Mouse (Mus musculus) lung, adult 2 months (tissue): ENCODE results near the gene Morf4l1. TPM values are rescaled to one million over a fixed set of nuclear protein-coding genes. Genes with fewer than 3 reads are reported as not detected.
"Not testable (repeated sequence)": the region's sequence is repeated elsewhere in the genome, so short reads cannot be mapped to it uniquely, and the experiment has no call there.

Experiments
- DNase-seq: peaks from one replicate; pipeline ENCODE4 v3.0.0; 2022
- H3K4me1 ChIP-seq: fragments of 200-500 bp; 2 replicates; pipeline ENCODE4 v1.6.1; 2011; ENCODE audit warnings: low read length; ENCODE audit not compliant: control insufficient read depth, insufficient read depth
- H3K4me3 ChIP-seq: fragments of 200-500 bp; replicated peaks from 2 replicates; pipeline ENCODE3; 2011; ENCODE audit warnings: low read depth, mild to moderate bottlenecking, control low read depth, low read length; ENCODE audit errors: extremely low read depth
- CTCF ChIP-seq: fragments of 200-500 bp; IDR thresholded peaks from 2 replicates; pipeline ENCODE4 v1.5.1; 2011; ENCODE audit warnings: mild to moderate bottlenecking, low read length, control low read depth; ENCODE audit not compliant: insufficient read depth
- POLR2A ChIP-seq: fragments of 200-500 bp; IDR thresholded peaks from 2 replicates; pipeline ENCODE4 v1.6.1; 2011; ENCODE audit warnings: low read depth, mild to moderate bottlenecking, control low read depth, low read length, borderline replicate concordance; ENCODE audit errors: extremely low read depth
- WGBS: fragments of 180-500 bp; shearing (Covaris S2); methylation state at CpG from one replicate; pipeline ENCODE4 v1.1.7; 2018; 5-methylcytosine and 5-hydroxymethylcytosine counted together
- polyA plus RNA-seq: library from polyadenylated mRNA; depleted of rRNA; stranded (reverse); fragments of >200 nt; gene quantifications from 2 replicates; pipeline ENCODE4 v1.2.3, GENCODE M21; 2012

Gene Morf4l1
- polyA plus RNA-seq, 1 experiment: 127 TPM

GRCm38 (mm10) chr9:90089339-90090104 lies 25.1 kb downstream of the Morf4l1 start:
- 88% methylated on average over 6 of the region's 6 CpGs for WGBS
- Histone ChIP-seq H3K4me3 (no peak overlapping the region), H3K4me1 (no peaks in the 10 kb centered on the region)
- no peak for TF ChIP-seq CTCF
- no peak for TF ChIP-seq POLR2A
- no peak for DNase-seq

DNA sequence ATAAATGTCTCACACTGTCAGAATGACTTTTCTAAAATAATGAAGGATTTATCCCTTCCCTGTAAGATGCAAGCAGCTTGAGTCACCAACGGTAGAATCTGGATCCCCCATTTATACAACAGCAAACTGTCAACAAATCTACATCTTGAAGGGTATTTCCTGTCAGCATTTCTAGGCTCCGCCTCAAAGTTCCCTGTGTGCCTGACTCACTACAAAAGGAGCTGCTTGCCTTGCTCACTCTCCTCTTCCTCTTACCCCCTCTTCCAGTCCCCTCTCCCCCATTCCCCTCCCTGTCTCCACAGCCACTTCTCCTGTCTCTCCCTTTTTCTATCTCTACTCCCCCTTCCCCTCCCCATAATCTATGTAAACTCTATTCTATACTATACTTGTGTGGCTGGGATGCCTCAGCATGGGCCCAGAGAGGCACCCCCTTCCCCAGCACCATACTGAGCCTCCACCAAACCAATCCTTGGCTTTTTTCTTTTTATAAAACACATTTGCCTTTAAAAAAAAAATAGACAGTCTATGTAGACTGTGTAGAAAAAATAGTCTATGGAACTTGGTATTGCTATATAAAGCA lies 26.6 kb downstream of the Morf4l1 start:
- DNase-seq: no peak
- WGBS: 69% methylated on average over 2 of the region's 2 CpGs
- Histone ChIP-seq H3K4me3 (no peak overlapping the region), H3K4me1 (no peaks in the 10 kb centered on the region)
- TF ChIP-seq POLR2A (no peak), CTCF (no peak)

- no peaks in the 10 kb centered on the region for H3K4me1 ChIP-seq
- 58% methylated on average over 8 of the region's 8 CpGs for WGBS
- DNase-seq: no peak
- no peak overlapping the region for H3K4me3 ChIP-seq
- TF ChIP-seq CTCF (no peak), POLR2A (no peak)
Measured at GRCm38 (mm10) chr9:90084766-90085468, 29.7 kb downstream of the Morf4l1 start.

GRCm38 (mm10) chr9:90084152-90084551 lies 30.4 kb downstream of the Morf4l1 start:
- no peak for DNase-seq
- TF ChIP-seq POLR2A (no peak), CTCF (no peak)
- 85% methylated on average over 3 of the region's 3 CpGs for WGBS

DNA sequence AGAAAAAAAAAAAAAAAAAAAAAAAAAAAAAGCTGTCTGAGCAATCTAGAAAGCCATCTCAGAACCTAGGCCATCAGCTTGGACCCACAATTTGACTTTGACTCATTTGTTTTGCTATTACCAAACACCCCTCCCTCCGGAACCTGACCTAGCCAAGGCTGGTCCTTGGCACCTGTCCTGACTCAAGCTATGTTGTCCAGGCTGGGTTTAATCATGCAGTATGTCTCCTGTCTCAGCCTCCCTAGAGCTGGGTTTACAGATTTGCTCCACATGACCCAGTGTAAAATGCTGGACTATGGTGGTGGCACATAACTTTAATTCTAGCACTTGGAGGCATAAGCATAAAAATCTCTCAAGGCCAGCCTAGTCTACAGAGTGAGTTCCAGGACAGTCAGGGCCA lies 31.6 kb downstream of the Morf4l1 start:
- no peak for DNase-seq
- H3K4me3 ChIP-seq: no peak overlapping the region
- WGBS: 63% methylated on average over 1 of the region's 1 CpGs
- no peaks in the 10 kb centered on the region for H3K4me1 ChIP-seq
- TF ChIP-seq POLR2A (no peak), CTCF (no peak)

More at GRCm38 (mm10) chr9:90084152-90084551, 30.4 kb downstream of the Morf4l1 start:
- Histone ChIP-seq H3K4me3 (no peak overlapping the region), H3K4me1 (no peaks in the 10 kb centered on the region)

DNA sequence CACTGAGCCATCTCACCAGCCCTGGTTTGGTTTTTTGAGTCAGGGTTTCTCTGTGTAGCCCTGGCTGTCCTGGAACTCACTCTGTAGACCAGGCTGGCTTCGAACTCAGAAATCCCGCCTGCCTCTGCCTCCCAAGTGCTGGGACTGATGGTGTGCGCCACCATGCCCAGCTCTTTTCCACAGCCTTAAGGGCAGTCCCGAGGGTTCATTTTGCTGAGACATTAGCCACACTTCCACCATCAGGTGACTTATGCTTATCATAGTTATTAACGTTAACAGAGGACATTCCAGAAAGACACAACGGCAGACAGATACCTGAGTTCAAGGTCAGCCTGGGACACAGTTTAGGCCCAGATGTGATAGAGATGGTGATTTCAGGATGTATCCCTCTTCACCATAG lies 32.6 kb downstream of the Morf4l1 start:
- WGBS: 75% methylated on average over 6 of the region's 6 CpGs
- not testable (repeated sequence) for DNase-seq, H3K4me1 ChIP-seq, H3K4me3 ChIP-seq

DNA sequence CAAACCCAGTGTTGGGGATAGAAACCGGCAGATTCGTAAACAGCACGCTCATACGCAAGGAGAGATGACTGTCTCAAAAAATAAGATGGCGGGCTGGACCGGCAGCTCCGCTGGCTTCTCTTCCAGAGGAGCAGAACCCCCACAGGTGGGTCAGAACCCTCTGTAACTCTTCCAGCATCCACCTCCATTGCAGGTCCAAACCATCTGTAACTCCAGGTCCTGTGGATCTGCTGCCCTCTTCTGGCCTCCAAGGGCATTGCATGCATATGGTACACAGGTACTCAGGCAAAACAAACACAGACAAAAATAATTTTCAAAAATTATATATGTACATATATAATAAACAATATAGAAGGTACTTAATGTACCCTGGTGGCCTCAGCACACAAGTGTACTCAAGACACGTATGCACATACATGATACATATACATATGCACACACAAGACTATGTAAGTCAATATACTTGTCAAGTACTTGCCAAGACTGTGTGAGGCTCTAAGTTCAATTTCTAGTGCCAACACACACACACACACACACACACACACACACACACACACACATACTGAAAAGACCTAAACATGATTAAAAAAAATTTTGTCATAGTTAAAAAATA lies 37.6 kb downstream of the Morf4l1 start:
- DNase-seq: peak; percentile 77
- WGBS: 64% methylated on average over 8 of the region's 8 CpGs
- no peaks in the 10 kb centered on the region for H3K4me1 ChIP-seq
- TF ChIP-seq CTCF (peak; percentile 96), POLR2A (no peak)
- H3K4me3 ChIP-seq: no peak overlapping the region

DNA sequence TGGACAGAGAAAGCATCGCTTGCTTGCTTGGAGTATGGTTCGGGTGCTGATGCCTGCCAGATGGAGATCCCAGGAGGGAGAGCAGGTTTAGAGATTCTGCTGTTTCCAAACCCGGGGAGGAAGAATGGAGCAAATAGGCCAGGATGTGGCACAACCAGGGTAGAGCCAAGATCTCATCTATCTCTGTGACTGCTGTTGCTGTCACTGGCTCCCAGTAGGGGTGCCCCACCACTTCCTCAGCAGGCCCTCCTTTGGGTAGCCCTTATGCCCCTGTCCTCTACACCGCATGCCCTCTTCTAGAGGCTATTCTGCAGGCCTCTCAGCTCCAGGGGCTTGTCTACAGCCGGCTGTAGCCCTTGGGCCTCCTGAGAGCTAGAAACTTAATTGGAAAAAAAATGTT lies 38.4 kb downstream of the Morf4l1 start:
- WGBS: 73% methylated on average over 5 of the region's 5 CpGs
- Histone ChIP-seq H3K4me1 (no peaks in the 10 kb centered on the region), H3K4me3 (no peak overlapping the region)
- no peak for DNase-seq
- TF ChIP-seq CTCF: no peak
- no peak for TF ChIP-seq POLR2A

- no peaks in the 10 kb centered on the region for H3K4me1 ChIP-seq
- H3K4me3 ChIP-seq: no peak overlapping the region
- no peak for DNase-seq
- 58% methylated on average over 4 of the region's 4 CpGs for WGBS
- TF ChIP-seq CTCF (no peak), POLR2A (no peak)
Measured at GRCm38 (mm10) chr9:90075336-90075735, 39.2 kb downstream of the Morf4l1 start.
